Comparison of ENCODE assay signal across 24 mouse cellular contexts in genomic region chr14:11950379-11950778, GRCm38 (mm10).
"Had no signal": no experiment of that assay in that cellular context is flagged by ENCODE, and none has a peak within 500 bp of the region (broad histone marks: within the 10 kb centered on the region; RNA-seq: fewer than 3 reads in every experiment).

No protein-coding gene starts in this region.

- H3K4me2 ChIP-seq: heart, embryonic 11.5 days; heart, embryonic 13.5 days; heart, embryonic 15.5 days; hindbrain, embryonic 13.5 days; hindbrain, embryonic 15.5 days; kidney, embryonic 15.5 days; liver, embryonic 11.5 days had no signal

- DNase-seq: forebrain, postnatal 0 days; gastrocnemius, postnatal 14 days; gastrocnemius, postnatal 36 days; heart, adult 18-20 months; heart, postnatal 14 days; heart, postnatal 36 days; kidney, adult 11 months; kidney, adult 2 months; kidney, adult 9 months; kidney, postnatal 14 days; kidney, postnatal 36 days; layer of hippocampus, adult 9-11 months; liver had no signal

- H3K27me3 ChIP-seq: heart, embryonic 13.5 days; heart, embryonic 15.5 days; hindbrain, embryonic 13.5 days; hindbrain, embryonic 15.5 days; kidney, embryonic 15.5 days had no signal

- H3K4me3 ChIP-seq: heart, embryonic 13.5 days; heart, embryonic 15.5 days; hindbrain, embryonic 13.5 days; hindbrain, embryonic 15.5 days; kidney, embryonic 15.5 days; left cerebral cortex, adult 2 months had no signal

- H3K9ac ChIP-seq: forebrain, postnatal 0 days; heart, embryonic 13.5 days; heart, embryonic 15.5 days; hindbrain, embryonic 13.5 days; hindbrain, embryonic 15.5 days; kidney, embryonic 15.5 days had no signal

- H3K36me3 ChIP-seq: heart, embryonic 15.5 days; hindbrain, embryonic 15.5 days had no signal

- H3K9me3 ChIP-seq: heart, embryonic 15.5 days; hindbrain, embryonic 13.5 days; hindbrain, embryonic 15.5 days; kidney, embryonic 15.5 days had no signal

- ATAC-seq: forebrain, postnatal 0 days; hindbrain, postnatal 0 days; intestine, embryonic 16.5 days had no signal

- H3K4me1 ChIP-seq: hindbrain, embryonic 15.5 days had no signal

- H3K27ac ChIP-seq: heart, embryonic 13.5 days; heart, embryonic 15.5 days; hindbrain, embryonic 13.5 days; hindbrain, embryonic 15.5 days; hindbrain, postnatal 0 days; kidney, embryonic 15.5 days; kidney, postnatal 0 days; left cerebral cortex, adult 2 months had no signal
